ENCODE assay signal across 20 mouse cellular contexts in the genomic region with DNA sequence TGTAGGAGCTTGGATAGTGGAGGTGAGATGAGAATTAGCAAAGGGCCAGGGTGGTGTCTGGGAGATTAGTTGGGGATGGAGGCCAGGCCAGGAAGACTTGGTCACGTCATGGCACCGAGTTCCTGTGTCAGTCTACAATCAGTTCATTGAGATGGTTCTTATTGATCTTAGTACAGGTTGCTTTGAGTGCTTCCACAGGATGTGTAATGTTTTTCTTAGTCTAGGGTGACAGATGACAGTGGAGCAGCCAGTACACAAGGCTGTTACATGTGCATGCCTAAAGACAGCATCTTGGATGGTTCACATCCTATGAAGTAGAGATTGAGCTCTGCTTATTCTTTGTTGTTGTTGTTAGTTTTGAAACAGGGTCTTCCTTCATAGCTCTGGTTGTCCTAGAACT. TPM values are rescaled to one million over a fixed set of nuclear protein-coding genes. Genes with fewer than 3 reads are reported as not detected.
"Had no signal": no experiment of that assay in that cellular context is flagged by ENCODE, and none has a peak within 500 bp of the region (broad histone marks: within the 10 kb centered on the region; RNA-seq: fewer than 3 reads in every experiment).

No protein-coding gene starts in this region.

- H3K27ac ChIP-seq: kidney, postnatal 0 days; limb, embryonic 10.5 days; limb, embryonic 13.5 days; liver, embryonic 12.5 days; liver, embryonic 15.5 days; lung, embryonic 15.5 days; macrophage; midbrain, embryonic 12.5 days; midbrain, embryonic 15.5 days; neural tube, embryonic 13.5 days; stomach, embryonic 15.5 days had no signal

- H3K4me3 ChIP-seq: limb, embryonic 10.5 days; limb, embryonic 13.5 days; liver, embryonic 12.5 days; liver, embryonic 15.5 days; lung, embryonic 15.5 days; midbrain, embryonic 12.5 days; midbrain, embryonic 15.5 days; neural tube, embryonic 13.5 days; stomach, embryonic 15.5 days had no signal

- H3K9ac ChIP-seq: limb, embryonic 13.5 days; liver, embryonic 12.5 days; liver, embryonic 15.5 days; lung, embryonic 15.5 days; midbrain, embryonic 12.5 days; midbrain, embryonic 15.5 days; neural tube, embryonic 13.5 days; stomach, embryonic 15.5 days had no signal

- H3K4me2 ChIP-seq: limb, embryonic 13.5 days; liver, embryonic 12.5 days; liver, embryonic 15.5 days; lung, embryonic 15.5 days; midbrain, embryonic 12.5 days; midbrain, embryonic 15.5 days; neural tube, embryonic 13.5 days; stomach, embryonic 15.5 days had no signal

- H3K27me3 ChIP-seq: limb, embryonic 13.5 days; liver, embryonic 12.5 days; liver, embryonic 15.5 days; lung, embryonic 15.5 days; midbrain, embryonic 12.5 days; midbrain, embryonic 15.5 days; neural tube, embryonic 13.5 days; stomach, embryonic 15.5 days had no signal

- H3K36me3 ChIP-seq: liver, embryonic 15.5 days; midbrain, embryonic 15.5 days had no signal

- ATAC-seq: liver, embryonic 12.5 days; midbrain, embryonic 15.5 days had no signal

- DNase-seq: kidney, adult 2 months; kidney, postnatal 25 days; liver; lung, adult 18-20 months; retina, postnatal 1 day; right cerebral cortex, postnatal 25 days; spleen, adult 18-20 months; thymus, postnatal 36 days had no signal

- H3K9me3 ChIP-seq: limb, embryonic 10.5 days; limb, embryonic 13.5 days; liver, embryonic 12.5 days; liver, embryonic 15.5 days; lung, embryonic 15.5 days; midbrain, embryonic 12.5 days; midbrain, embryonic 15.5 days; neural tube, embryonic 13.5 days; stomach, embryonic 15.5 days had no signal

RNA-seq across cellular contexts. Expression of a gene that starts 27.6 kb away (rescaled TPM):
- total RNA-seq: neutrophil, adult 5-6 weeks had no signal
- polyA plus RNA-seq: macrophage had no signal
